Mouse (Mus musculus): ENCODE measurements around the gene Naaladl2. TPM values are rescaled to one million over a fixed set of nuclear protein-coding genes. Genes with fewer than 3 reads are reported as not detected.

The Naaladl2 gene
- polyA plus RNA-seq, 1 experiment from 2014 or later = 2.8 TPM

DNA sequence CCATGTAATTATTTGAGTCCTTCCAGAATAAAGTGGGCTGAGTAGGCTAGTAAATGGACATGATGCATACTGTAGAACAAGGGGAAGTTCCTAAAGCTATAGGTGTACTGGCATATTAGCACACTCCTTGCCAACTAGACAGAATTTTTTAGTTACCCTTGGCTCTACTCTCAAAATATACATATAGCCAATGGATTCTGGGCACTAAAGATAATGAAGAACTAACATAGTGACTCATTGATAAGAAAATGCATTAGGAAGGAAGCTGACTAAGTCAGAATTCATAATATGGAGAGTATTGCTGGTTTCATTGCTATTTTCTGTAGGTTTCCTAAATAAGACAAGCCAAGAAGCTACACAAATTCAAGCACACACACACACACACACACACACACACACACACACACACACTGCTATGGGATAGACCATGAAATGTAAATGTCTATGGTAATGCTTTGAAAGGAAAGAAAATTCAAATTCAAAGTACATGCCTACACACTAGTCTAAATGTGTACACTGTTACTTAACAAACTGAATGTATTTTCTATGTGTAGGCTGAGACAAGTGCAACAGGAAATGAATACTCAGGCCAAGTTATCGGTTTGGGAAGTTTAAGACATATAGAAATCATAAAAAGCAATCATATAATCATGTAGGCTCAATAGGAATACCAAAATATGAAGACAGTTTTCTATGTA, 356.5 kb downstream of the Naaladl2 start:
- Histone ChIP-seq H3K27ac (ENCODE audit: low read depth, low read length) (no peak overlapping the region), H3K4me2 (replicated peaks; ENCODE audit: low read depth) (no peak overlapping the region), H3K4me3 (ENCODE audit: low read depth, low read length) (no peak overlapping the region), H3K36me3 (ENCODE audit: control insufficient read depth, insufficient read depth) (no peaks in the 10 kb centered on the region), H3K9me3 (ENCODE audit: control insufficient read depth) (no peaks in the 10 kb centered on the region), H3K9ac (ENCODE audit: low read depth, low read length) (no peak overlapping the region), H3K4me1 (replicated peaks; ENCODE audit: control insufficient read depth, insufficient read depth, low read length) (no peaks in the 10 kb centered on the region), H3K27me3 (replicated peaks; ENCODE audit: control insufficient read depth, insufficient read depth, low read length) (no peaks in the 10 kb centered on the region)
- no peak for TF ChIP-seq CTCF (IDR thresholded peaks at IDR 0.05; ENCODE audit: low read depth)
- 67% methylated on average over 1 of the region's 1 CpGs for WGBS
- ATAC-seq = no peak

DNA sequence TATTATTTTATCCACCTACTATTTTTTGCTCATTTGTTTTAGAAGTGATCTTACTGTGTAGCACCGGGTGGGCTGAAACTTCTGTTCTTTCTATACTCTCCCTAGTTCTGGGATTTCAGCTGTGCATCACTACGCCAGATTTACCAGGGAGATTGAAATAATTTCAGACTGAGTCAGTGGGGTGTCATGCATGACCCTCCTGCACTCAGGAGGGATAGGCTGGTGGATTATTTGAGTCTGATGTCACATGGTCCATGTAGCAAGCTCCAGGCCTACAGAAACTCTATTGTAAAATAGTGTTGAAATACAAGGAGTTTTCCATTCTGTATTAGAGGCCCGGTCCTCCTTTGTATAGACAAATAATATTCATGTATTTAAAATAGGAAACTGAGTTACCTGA, 360.0 kb downstream of the Naaladl2 start:
- no peak overlapping the region for H3K27ac ChIP-seq (ENCODE audit: low read depth, low read length)
- H3K4me3 ChIP-seq (ENCODE audit: low read depth, low read length) = no peak overlapping the region
- H3K4me2 ChIP-seq (replicated peaks; ENCODE audit: low read depth) = peak overlapping the region; percentile 70; the same call in 1 of the 2 replicates
- H3K9ac ChIP-seq (ENCODE audit: low read depth, low read length) = no peak overlapping the region
- no peaks in the 10 kb centered on the region for H3K9me3 ChIP-seq (ENCODE audit: control insufficient read depth)
- WGBS = 82% methylated on average over 3 of the region's 3 CpGs
- H3K4me1 ChIP-seq (replicated peaks; ENCODE audit: control insufficient read depth, insufficient read depth, low read length) = no peaks in the 10 kb centered on the region
- ATAC-seq = no peak
- no peaks in the 10 kb centered on the region for H3K36me3 ChIP-seq (ENCODE audit: control insufficient read depth, insufficient read depth)
- TF ChIP-seq CTCF (IDR thresholded peaks at IDR 0.05; ENCODE audit: low read depth) = no peak
- H3K27me3 ChIP-seq (replicated peaks; ENCODE audit: control insufficient read depth, insufficient read depth, low read length) = no peaks in the 10 kb centered on the region

DNA sequence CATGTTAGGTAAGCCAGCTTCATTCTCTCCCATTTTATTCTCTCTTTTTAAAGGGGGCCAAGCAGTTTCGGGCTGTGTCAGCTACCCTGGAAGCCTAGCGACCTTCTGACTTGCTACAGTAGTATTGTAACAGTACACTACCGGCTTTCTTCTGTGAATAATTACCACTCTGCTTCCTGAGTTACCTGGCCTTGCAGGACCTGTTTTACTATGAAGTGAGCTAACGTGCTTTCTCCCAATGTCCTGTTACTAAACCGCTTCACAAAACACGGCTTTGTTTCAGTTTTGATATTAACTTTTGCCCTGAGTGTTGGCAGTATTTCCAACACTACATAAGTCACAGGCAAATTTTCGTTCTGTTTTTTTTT, 360.6 kb downstream of the Naaladl2 start:
- Histone ChIP-seq H3K4me2 (replicated peaks; ENCODE audit: low read depth) (peak overlapping the region; percentile 70), H3K4me1 (replicated peaks; ENCODE audit: control insufficient read depth, insufficient read depth, low read length) (no peaks in the 10 kb centered on the region), H3K36me3 (ENCODE audit: control insufficient read depth, insufficient read depth) (no peaks in the 10 kb centered on the region), H3K4me3 (ENCODE audit: low read depth, low read length) (peak overlapping the region; percentile 37), H3K27me3 (replicated peaks; ENCODE audit: control insufficient read depth, insufficient read depth, low read length) (no peaks in the 10 kb centered on the region), H3K9ac (ENCODE audit: low read depth, low read length) (peak overlapping the region; percentile 28), H3K27ac (ENCODE audit: low read depth, low read length) (peak overlapping the region; percentile 80), H3K9me3 (ENCODE audit: control insufficient read depth) (no peaks in the 10 kb centered on the region)
- WGBS = 25% methylated on average over 7 of the region's 7 CpGs
- TF ChIP-seq CTCF (IDR thresholded peaks at IDR 0.05; ENCODE audit: low read depth) = no peak
- peak; percentile 75 for ATAC-seq

DNA sequence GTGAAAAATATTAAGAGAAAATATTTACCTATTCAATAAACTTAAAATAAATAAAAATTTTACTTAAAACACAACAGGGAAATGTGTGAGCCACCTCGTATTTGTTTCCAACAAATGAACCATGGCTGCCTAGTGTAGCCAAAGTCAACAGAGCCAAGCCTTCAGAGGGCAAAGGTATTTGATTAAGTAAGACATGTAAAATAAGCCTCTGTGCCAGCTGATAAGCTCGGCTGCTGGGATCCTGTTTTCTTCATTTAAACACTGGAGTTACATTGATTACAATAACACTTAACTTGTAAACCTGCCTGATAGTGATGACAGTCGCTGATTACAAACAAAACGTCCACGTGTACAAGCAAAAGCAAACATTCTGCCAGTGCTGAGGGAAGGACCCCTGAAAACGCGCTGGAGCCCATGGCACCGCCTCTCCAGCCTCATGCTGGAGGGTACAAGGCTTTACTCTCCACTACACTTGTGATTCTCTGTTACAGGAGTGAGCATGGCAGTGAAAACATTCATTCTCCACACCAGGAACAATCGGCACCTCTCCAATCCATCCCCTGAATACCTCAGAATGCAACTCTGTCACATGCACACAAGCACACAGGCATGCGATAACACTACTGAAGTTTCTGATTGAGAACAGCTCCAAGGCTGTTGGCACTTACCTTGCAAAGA, 361.1 kb downstream of the Naaladl2 start:
- Histone ChIP-seq H3K36me3 (ENCODE audit: control insufficient read depth, insufficient read depth) (no peaks in the 10 kb centered on the region), H3K27ac (ENCODE audit: low read depth, low read length) (peak overlapping the region; percentile 80), H3K9me3 (ENCODE audit: control insufficient read depth) (no peaks in the 10 kb centered on the region), H3K4me1 (replicated peaks; ENCODE audit: control insufficient read depth, insufficient read depth, low read length) (no peaks in the 10 kb centered on the region), H3K4me2 (replicated peaks; ENCODE audit: low read depth) (peak overlapping the region; percentile 70), H3K4me3 (ENCODE audit: low read depth, low read length) (peak overlapping the region; percentile 37), H3K9ac (ENCODE audit: low read depth, low read length) (peak overlapping the region; percentile 28), H3K27me3 (replicated peaks; ENCODE audit: control insufficient read depth, insufficient read depth, low read length) (no peaks in the 10 kb centered on the region)
- ATAC-seq = peak; percentile 91
- TF ChIP-seq CTCF (IDR thresholded peaks at IDR 0.05; ENCODE audit: low read depth) = no peak
- 16% methylated on average over 10 of the region's 10 CpGs for WGBS

DNA sequence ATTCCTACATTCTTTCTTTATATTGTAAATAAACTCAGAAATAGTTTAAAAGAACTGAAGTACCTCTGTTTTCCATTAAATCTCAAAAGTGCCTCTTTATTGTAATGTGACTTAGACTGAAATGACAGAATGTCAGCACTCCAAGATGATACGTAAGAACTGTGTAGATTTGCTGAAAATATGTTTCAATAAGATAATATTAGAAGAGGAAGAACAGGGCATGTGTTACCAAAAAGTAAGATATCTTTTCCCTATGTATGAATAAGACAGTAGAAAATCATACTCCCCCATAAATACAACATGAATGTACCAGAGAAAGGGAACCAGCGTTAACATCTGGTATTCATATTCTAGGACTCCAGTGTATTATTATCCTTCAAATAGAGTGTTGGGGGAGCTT, 362.4 kb downstream of the Naaladl2 start:
- Histone ChIP-seq H3K36me3 (ENCODE audit: control insufficient read depth, insufficient read depth) (no peaks in the 10 kb centered on the region), H3K9me3 (ENCODE audit: control insufficient read depth) (no peaks in the 10 kb centered on the region), H3K4me2 (replicated peaks; ENCODE audit: low read depth) (no peak overlapping the region), H3K27ac (ENCODE audit: low read depth, low read length) (no peak overlapping the region), H3K27me3 (replicated peaks; ENCODE audit: control insufficient read depth, insufficient read depth, low read length) (no peaks in the 10 kb centered on the region), H3K9ac (ENCODE audit: low read depth, low read length) (no peak overlapping the region), H3K4me1 (replicated peaks; ENCODE audit: control insufficient read depth, insufficient read depth, low read length) (no peaks in the 10 kb centered on the region), H3K4me3 (ENCODE audit: low read depth, low read length) (no peak overlapping the region)
- no peak for ATAC-seq
- TF ChIP-seq CTCF (IDR thresholded peaks at IDR 0.05; ENCODE audit: low read depth) = no peak
- 93% methylated on average over 2 of the region's 2 CpGs for WGBS

DNA sequence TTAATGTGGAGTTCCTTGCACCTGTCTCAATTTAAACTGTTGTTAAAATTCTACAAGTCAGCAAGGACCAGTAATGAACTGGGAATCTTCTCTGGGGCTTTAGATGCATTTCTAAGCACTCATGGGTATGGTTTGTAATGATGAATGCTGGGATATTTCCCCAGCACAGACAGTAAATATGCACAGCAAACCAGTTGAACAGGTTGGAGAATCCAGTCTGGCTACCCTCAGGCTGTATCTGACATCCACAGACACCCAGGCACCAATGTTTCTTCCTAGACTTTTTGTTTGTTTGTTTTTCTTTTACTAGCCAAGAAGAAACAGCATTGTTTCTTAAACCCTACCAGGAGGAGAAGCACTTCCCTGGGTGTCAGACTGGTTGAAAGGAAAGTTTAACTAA, 365.6 kb downstream of the Naaladl2 start:
- Histone ChIP-seq H3K4me1 (replicated peaks; ENCODE audit: control insufficient read depth, insufficient read depth, low read length) (no peaks in the 10 kb centered on the region), H3K27ac (ENCODE audit: low read depth, low read length) (no peak overlapping the region), H3K4me3 (ENCODE audit: low read depth, low read length) (no peak overlapping the region), H3K9me3 (ENCODE audit: control insufficient read depth) (no peaks in the 10 kb centered on the region), H3K27me3 (replicated peaks; ENCODE audit: control insufficient read depth, insufficient read depth, low read length) (no peaks in the 10 kb centered on the region), H3K36me3 (ENCODE audit: control insufficient read depth, insufficient read depth) (no peaks in the 10 kb centered on the region), H3K9ac (ENCODE audit: low read depth, low read length) (no peak overlapping the region), H3K4me2 (replicated peaks; ENCODE audit: low read depth) (no peak overlapping the region)
- no peak for TF ChIP-seq CTCF (IDR thresholded peaks at IDR 0.05; ENCODE audit: low read depth)
- no peak for ATAC-seq

Measured in intestine, postnatal 0 days (tissue).